Mouse (Mus musculus) activated CD4-positive, CD25-positive, alpha-beta regulatory T cell (primary cell): Measurements from ENCODE around the gene Gcdh. TPM values are rescaled to one million over a fixed set of nuclear protein-coding genes. Genes with fewer than 3 reads are reported as not detected.

ENCODE experiments used
- polyA plus RNA-seq, 2 experiments: library from polyadenylated mRNA; unstranded; fragments of 100-300 nt; shearing (Covaris generic); gene quantifications; one replicate each; pipeline ENCODE4 v1.2.1; 2017

Gene Gcdh
- 10 to 100 TPM; 22.2 to 31.5 TPM for polyA plus RNA-seq

DNA sequence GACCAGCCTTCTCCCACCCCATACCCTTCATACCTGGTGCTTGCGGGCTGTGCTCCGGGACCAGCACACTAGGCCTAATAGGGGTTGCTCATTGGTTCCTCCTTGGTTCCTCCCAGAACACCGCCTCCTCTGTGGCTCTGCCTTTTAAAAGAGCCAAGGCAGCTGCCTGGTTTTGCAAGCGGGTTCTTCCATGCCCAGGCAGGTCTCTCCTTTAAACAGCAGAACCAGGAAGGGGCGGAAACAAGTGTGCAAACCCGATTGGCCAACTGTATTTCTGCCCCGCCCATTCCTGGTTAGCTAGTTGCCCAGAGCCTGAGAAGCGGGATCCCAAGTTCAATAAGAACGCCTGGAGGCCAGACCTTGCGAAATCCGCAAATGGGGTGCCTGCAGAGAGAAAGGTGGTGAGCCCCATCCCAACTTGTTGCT lies at the start of gene Gcdh:
Gcdh (minus strand) TSS at position 213 of the 426 bp plus-strand sequence.

DNA sequence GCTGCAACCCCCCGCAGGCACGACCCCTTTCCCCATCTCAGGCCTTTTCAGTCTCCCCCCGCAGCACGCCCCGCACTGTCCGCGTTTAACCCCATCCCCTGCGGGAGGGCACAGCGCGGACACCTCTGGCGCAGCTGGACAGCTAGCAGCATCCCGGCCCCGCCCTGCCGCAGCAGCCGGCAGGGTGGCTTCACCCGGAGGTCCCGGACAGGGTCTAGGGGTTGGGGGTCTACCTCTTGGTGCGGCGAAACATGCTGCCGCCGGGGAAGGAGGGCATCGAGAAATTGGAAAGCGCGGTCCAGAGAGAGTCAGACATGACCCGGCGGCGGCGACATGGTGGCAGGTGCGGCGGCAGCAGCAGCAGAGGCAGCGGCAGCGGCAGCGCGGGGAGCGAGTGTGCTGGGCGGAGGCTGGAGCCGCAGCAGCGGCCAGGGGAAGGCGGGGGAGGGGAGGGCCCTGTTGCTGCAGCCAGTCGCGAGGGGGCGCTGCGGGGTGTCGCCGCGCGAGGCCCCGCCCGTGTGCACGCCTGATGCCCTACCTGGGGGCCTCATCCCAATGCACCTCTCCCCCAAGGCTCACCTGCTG lies 43.3 kb upstream of the Gcdh start, which contains the start of gene Mast1:
Mast1 (minus strand) TSS at position 398 of the 585 bp plus-strand sequence.

DNA sequence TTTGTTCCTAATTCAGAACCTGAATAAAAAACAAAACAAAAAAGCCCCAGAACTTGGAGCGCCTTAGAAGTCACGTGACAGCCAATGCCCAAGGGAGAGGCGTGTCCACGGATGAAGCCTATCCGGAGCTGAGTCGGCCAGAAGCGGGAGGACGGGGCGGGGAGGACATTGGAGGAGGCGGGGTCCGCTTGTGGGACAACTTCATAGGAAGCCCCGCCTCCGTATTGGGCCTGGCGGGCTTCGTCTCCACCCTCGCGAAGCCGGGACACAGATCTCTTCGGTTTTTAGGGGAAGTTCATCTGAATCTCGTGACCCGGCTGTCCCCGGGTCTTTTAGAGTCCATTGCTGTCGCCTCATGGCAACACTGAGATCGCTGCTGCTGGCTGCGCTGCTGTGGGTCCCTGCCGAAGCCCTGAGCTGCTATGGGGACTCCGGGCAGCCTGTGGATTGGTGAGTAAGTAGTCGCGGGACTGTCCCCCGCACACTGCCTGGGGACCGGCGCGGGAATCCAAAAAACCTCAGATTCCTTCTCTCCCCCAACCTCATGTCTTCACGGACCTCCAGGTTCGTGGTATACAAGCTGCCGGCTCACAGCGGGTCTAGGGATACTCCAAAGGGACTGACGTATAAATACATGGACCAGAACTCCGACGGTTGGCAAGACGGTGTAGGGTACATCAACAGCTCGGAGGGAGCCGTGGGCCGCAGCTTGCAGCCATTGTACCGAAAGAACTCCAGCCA lies 14.9 kb upstream of the Gcdh start, which contains the start of gene Dnase2a:
Dnase2a (plus strand) TSS at position 140 of the 741 bp plus-strand sequence.

DNA sequence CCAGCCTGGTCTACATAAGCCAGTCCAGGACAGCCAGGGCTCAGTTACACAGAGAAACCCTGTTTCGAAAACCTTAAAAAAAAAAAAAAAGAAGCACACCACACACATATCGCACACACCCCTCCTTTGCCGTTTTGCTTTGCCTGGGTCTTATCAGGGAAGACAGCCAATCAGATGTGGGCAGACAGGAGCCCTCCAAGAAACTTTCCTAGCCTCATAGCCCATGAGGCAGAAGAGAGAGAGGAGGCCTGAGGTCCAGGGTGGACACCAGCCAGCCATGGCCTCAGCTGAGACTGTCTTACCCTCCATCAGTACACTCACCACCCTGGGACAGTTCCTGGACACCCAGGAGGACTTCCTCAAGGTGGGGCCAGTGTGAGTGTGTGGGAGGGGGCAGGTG lies 8.0 kb upstream of the Gcdh start, which contains the start of gene Klf1:
Klf1 (plus strand) TSS at position 177 of the 400 bp plus-strand sequence.

DNA sequence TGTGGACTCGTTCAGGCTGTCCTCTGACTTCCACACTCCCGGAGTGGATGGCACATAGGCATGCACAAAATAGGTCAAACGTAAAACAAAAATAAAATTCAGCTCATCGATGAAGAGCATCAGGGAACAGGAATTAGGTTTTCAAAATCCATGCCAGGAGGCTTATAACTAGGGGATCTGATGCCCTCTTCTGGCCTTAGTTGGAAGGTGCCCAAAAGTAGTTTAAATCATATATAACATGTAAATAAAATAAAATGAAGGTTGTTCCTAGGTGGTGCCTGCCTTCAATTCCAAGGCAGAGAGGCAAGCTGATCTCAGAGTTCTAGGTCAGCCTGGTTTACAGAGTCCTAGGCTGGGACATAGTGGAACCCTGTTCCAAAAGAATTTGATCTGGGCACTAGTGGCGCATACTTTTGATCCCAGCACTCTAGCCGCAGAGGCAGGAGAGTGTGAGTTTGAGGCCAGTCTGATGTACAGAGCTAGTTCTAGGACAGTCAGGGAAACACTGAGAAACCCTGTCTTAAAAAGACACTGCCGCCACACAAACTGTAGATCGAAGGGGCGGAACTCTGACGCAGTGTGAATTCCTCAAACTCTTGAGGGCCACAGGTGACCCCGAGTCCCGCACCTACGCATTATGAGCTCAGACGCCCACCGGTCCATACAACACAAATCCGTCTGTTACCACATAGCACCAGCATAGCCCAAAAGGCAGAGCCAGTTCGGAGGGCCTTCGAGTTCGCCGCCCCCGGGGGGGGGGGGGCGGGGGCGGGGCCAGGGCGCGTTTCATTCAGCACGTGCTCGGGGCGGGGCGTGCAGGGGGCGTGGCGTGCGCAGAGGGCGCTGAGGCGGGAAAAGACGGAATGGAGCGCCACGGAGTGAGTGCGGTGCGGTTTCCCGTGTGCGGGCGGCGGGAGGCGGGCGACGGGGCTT lies 22.1 kb downstream of the Gcdh start, which contains the start of gene Syce2:
Syce2 (plus strand) TSS at position 736 of the 933 bp plus-strand sequence.

DNA sequence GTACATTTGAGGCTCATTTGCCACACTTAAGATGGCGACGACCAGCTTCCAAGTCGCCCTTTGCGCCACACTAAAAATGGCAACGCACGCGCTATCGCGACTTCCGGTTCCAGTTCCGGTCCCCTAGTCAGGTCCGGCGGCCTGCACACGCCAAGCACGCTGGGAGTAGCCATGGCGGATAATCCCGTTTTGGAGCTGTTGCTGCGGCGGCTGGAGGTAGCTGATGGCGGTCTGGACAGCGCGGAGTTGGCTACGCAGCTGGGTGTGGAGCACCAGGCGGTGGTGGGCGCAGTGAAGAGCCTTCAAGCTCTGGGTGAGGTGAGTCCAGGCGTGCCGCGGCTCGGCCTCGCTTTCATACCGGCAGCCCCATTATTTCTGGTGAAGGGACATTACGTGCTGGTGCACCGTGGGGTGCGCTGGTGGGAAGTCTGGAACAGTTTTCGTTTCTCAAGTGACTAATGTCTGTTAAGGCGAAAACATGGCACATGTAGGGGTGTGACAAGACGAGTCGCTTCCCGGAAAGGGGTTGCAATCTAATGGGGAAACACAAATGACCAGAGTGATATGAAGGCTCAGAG lies 36.8 kb downstream of the Gcdh start, which contains the start of gene Farsa:
Farsa (plus strand) TSS at position 126 of the 578 bp plus-strand sequence.

DNA sequence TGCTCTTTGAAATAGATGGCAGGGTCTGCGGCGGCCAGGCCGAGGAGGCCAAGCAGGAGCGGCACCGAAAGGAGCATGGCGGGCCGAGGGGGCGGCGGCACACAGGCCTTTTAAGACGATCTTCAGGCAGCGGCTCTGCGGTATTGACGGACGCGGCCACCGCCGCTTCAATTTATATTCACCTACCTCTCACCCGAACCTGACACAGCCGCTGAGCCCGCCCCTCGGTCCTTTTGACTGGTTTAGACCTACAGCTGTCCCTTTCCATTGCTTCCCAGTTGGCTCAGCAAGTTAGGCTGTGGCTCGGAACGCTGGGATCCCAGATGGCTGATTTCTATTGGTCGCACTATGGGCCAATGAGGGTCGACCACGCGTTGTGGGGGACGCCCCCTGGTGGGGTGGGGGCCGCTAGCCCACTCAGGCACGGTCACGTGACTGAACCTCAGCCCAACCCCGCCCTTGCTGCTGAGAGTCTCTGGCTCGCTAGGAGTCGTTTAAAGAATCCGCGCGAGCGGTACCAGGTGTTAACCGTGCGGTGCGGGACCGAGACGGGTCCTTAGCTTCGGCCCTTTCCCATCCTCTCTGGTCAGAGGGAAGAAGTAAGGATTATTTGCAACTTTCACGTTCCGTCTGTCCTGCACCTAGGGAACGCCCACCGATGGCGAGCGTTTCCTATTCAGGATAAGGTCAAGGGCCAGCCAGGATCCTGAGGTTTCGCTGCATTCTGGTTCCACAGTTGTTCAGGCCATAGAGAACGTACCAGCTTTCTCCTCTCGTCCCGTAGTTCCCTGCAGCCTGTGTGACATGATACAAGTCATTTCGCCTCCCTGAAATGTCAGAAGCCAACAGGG lies 46.8 kb downstream of the Gcdh start, which contains the start of gene Calr:
Calr (minus strand) TSS at position 213 of the 851 bp plus-strand sequence.

DNA sequence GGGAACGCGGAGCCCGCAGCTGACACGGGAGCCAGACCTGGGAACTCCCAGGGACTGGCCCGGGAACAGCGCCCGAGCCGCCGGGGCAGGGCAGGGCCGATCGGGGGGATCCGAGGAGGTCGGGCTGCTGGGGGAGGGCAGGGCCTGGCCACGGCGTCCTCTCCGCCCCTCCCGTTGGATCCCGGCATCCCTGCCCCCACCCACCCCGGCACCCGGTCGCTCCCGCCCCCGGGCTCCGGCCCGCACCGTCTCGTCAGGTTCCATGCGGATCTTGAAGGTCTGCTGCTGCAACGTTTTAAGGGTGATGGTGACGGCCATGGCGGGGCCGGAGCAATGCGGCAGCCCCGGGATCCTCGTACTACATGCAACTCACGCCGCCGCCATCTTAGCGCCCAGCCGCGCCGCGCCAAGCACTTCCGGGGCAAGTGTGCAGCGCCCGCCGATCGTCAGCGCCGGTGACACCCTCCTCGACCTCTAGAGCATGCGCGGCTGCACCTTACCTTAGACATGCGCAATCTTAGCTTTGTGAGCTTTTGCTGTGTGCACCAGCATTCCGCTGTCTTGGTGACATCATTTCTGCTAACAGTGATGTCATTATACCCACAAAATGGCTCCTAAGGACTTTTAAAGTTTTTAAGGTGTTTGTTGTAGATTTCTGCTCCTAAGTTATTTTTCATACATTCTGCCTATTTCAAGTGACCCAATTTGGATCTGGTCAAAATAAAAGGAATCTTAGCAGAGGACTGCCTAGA lies 53.3 kb downstream of the Gcdh start, which contains the start of gene Rad23a:
Rad23a (minus strand) TSS at position 418 of the 752 bp plus-strand sequence.

Other genes with a start within 250 kb of the Gcdh start
- gene Ier2, start 231.1 kb downstream of the Gcdh start, polyA plus RNA-seq = 100 to 1,000 TPM; 188 to 241 TPM
- 10 to 100 TPM; 38.1 to 54.2 TPM for gene Trmt1, start 207.6 kb downstream of the Gcdh start, polyA plus RNA-seq
- 10 to 100 TPM; 10.7 to 21.4 TPM for gene Nacc1, start 206.1 kb downstream of the Gcdh start, polyA plus RNA-seq
- under 1 TPM; 0.41 to 0.57 TPM for gene Lyl1, start 192.5 kb downstream of the Gcdh start, polyA plus RNA-seq
- gene G430095P16Rik, start 170.9 kb downstream of the Gcdh start, polyA plus RNA-seq = 10 to 100 TPM; 23.8 to 35.4 TPM
- gene Nfix, start 93.6 kb downstream of the Gcdh start, polyA plus RNA-seq = 10 to 100 TPM in 1 of 2 experiments, 1 to 10 TPM in 1; 4.1 to 12.3 TPM
- 1 to 10 TPM; 3.3 to 4.2 TPM for gene Dand5, start 71.1 kb downstream of the Gcdh start, polyA plus RNA-seq
- 10 to 100 TPM; 29.7 to 37.9 TPM for gene Gadd45gip1, start 62.4 kb downstream of the Gcdh start, polyA plus RNA-seq
- gene Rad23a, start 53.3 kb downstream of the Gcdh start, polyA plus RNA-seq = 100 to 1,000 TPM; 159 to 183 TPM
- 100 to 1,000 TPM; 378 to 630 TPM for gene Calr, start 47.0 kb downstream of the Gcdh start, polyA plus RNA-seq
- gene Farsa, start 36.9 kb downstream of the Gcdh start, polyA plus RNA-seq = 10 to 100 TPM; 78.3 to 79.8 TPM
- gene Syce2, start 21.8 kb downstream of the Gcdh start, polyA plus RNA-seq = 10 to 100 TPM in 1 of 2 experiments, 1 to 10 TPM in 1; 9.1 to 16.8 TPM
- 1 to 10 TPM; 1.3 to 3.6 TPM for gene Klf1, start 8.0 kb upstream of the Gcdh start, polyA plus RNA-seq
- gene Dnase2a, start 14.6 kb upstream of the Gcdh start, polyA plus RNA-seq = 10 to 100 TPM in 1 of 2 experiments, 1 to 10 TPM in 1; 6.1 to 11.9 TPM
- gene Mast1, start 43.4 kb upstream of the Gcdh start, polyA plus RNA-seq = 1 to 10 TPM in 1 of 2 experiments, under 1 TPM in 1; 0.62 to 1.2 TPM
- under 1 TPM in 1 of 2 experiments, not detected in 1; 0.21 TPM for gene Rtbdn, start 53.1 kb upstream of the Gcdh start, polyA plus RNA-seq
- not detected for gene Gm49661, start 75.5 kb upstream of the Gcdh start, polyA plus RNA-seq
- gene Prdx2, start 75.7 kb upstream of the Gcdh start, polyA plus RNA-seq = 100 to 1,000 TPM; 205 to 213 TPM
- gene Rnaseh2a, start 75.8 kb upstream of the Gcdh start, polyA plus RNA-seq = 10 to 100 TPM; 80.7 to 89.0 TPM
- 100 to 1,000 TPM; 294 to 399 TPM for gene Junb, start 84.8 kb upstream of the Gcdh start, polyA plus RNA-seq
- gene Hook2, start 96.7 kb upstream of the Gcdh start, polyA plus RNA-seq = 10 to 100 TPM in 1 of 2 experiments, 1 to 10 TPM in 1; 9.5 to 11.1 TPM
- not detected for gene Best2, start 120.6 kb upstream of the Gcdh start, polyA plus RNA-seq
- 10 to 100 TPM; 53.6 to 65.3 TPM for gene Asna1, start 131.4 kb upstream of the Gcdh start, polyA plus RNA-seq
- 100 to 1,000 TPM; 248 to 252 TPM for gene Trir, start 132.9 kb upstream of the Gcdh start, polyA plus RNA-seq
- gene Tnpo2, start 143.0 kb upstream of the Gcdh start, polyA plus RNA-seq = 10 to 100 TPM; 20.7 to 25.3 TPM
- 1 to 10 TPM; 4.5 to 7.0 TPM for gene Fbxw9, start 166.1 kb upstream of the Gcdh start, polyA plus RNA-seq
- gene Gm5741, start 174.1 kb upstream of the Gcdh start, polyA plus RNA-seq = 1 to 10 TPM; 1.5 to 2.8 TPM
- 100 to 1,000 TPM in 1 of 2 experiments, 10 to 100 TPM in 1; 77.6 to 102 TPM for gene Dhps, start 177.8 kb upstream of the Gcdh start, polyA plus RNA-seq
- gene Wdr83os, start 186.8 kb upstream of the Gcdh start, polyA plus RNA-seq = 100 to 1,000 TPM; 158 to 186 TPM
- 10 to 100 TPM; 35.2 to 42.7 TPM for gene Wdr83, start 187.4 kb upstream of the Gcdh start, polyA plus RNA-seq
- gene Man2b1, start 189.3 kb upstream of the Gcdh start, polyA plus RNA-seq = 100 to 1,000 TPM; 104 to 165 TPM
- gene Zfp791, start 229.2 kb upstream of the Gcdh start, polyA plus RNA-seq = under 1 TPM in 1 of 2 experiments, not detected in 1; 0.17 TPM